Mouse (Mus musculus): Measurements from ENCODE around the gene Bola1. TPM values are rescaled to one million over a fixed set of nuclear protein-coding genes. Genes with fewer than 3 reads are reported as not detected.

Bola1 gene
- polyA plus RNA-seq (2012; ENCODE audit: low replicate concordance), result 39.2 and 106 TPM in 2 replicates

GRCm38 (mm10) chr3:96219661-96220130, at the start of gene Bola1, which contains the start of gene Hist2h2ab:
TSS of gene Bola1 (minus strand) at chr3:96219709.
TSS of gene Hist2h2ab (plus strand) at chr3:96219865.

GRCm38 (mm10) chr3:96268051-96268775, 48.7 kb upstream of the Bola1 start, which contains the start of gene Hist2h3b:
TSS of gene Hist2h3b (plus strand) at chr3:96268654.

GRCm38 (mm10) chr3:96262979-96263550, 43.6 kb upstream of the Bola1 start, which contains the start of gene Hist2h4:
TSS of gene Hist2h4 (minus strand) at chr3:96263311.

GRCm38 (mm10) chr3:96246427-96246856, 26.9 kb upstream of the Bola1 start, which contains the start of gene Hist2h3c1:
TSS of gene Hist2h3c1 (plus strand) at chr3:96246685.

GRCm38 (mm10) chr3:96245003-96245886, 25.7 kb upstream of the Bola1 start, which contains the start of gene Hist2h2aa1:
TSS of gene Hist2h2aa1 (plus strand) at chr3:96245497.

GRCm38 (mm10) chr3:96239949-96240798, 20.7 kb upstream of the Bola1 start, which contains the start of gene Hist2h2aa2:
TSS of gene Hist2h2aa2 (minus strand) at chr3:96240276.

GRCm38 (mm10) chr3:96238954-96239793, 19.7 kb upstream of the Bola1 start, which contains the start of gene Hist2h3c2:
TSS of gene Hist2h3c2 (minus strand) at chr3:96239127.

GRCm38 (mm10) chr3:96220765-96221639, 1.5 kb upstream of the Bola1 start, which contains the start of the genes Hist2h2ac and Hist2h2be:
TSS of gene Hist2h2ac (minus strand) at chr3:96220880.
TSS of gene Hist2h2be (plus strand) at chr3:96221119.

GRCm38 (mm10) chr3:96180727-96181477, 38.6 kb downstream of the Bola1 start, which contains the start of gene Sv2a:
TSS of gene Sv2a (plus strand) at chr3:96181151.

GRCm38 (mm10) chr3:96172197-96173178, 47.0 kb downstream of the Bola1 start, which contains the start of gene Sf3b4:
TSS of gene Sf3b4 (plus strand) at chr3:96172332.

GRCm38 (mm10) chr3:96161869-96162840, 57.4 kb downstream of the Bola1 start, which contains the start of gene Mtmr11:
TSS of gene Mtmr11 (plus strand) at chr3:96162004.

